Mouse (Mus musculus): ENCODE data around the gene Rexo5. TPM values are rescaled to one million over a fixed set of nuclear protein-coding genes. Genes with fewer than 3 reads are reported as not detected.

Gene Rexo5
- total and polyA plus RNA-seq, 2 experiments from 2014 or later, result 2.3 to 6.1 TPM

DNA sequence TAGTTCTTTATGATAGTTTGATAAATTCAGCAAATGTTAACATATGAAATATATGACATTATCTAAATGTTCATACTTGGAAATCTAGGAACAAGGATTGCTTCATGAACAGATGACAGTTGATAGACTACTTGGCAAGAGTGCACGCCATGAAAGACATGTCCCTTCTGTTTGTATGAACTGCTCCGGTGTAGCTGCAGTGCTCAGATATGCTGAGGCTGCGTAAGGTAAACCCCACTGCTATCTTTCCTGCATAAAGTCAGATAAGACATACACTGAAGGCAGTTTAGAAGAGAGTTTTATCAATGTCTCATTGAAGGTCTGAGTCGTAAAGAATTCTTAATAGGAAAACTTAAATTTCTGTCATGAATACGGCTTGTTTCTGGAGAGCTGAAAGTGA, 8.9 kb upstream of the Rexo5 start:
- H3K9me3 ChIP-seq (ENCODE audit: low read length), result no peaks in the 10 kb centered on the region
- H3K9ac ChIP-seq (replicated peaks; ENCODE audit: low read length, poor library complexity, severe bottlenecking), result no peak overlapping the region
- ATAC-seq (ENCODE audit: low FRiP score) (no peak), DNase-seq (ENCODE audit: low spot score) (no peak)
- H3K4me1 ChIP-seq (ENCODE audit: insufficient read depth, low read length), result no peaks in the 10 kb centered on the region
- H3K4me3 ChIP-seq (ENCODE audit: low read depth, low read length), result no peak overlapping the region
- H3K27me3 ChIP-seq (ENCODE audit: insufficient read depth, low read length), result no peaks in the 10 kb centered on the region
- no peak overlapping the region for H3K27ac ChIP-seq (ENCODE audit: low read depth, low read length)
- peaks cover 17% of the 10 kb centered on the region for H3K36me3 ChIP-seq (ENCODE audit: insufficient read depth, low read length)
- 96% methylated on average over 5 of the region's 5 CpGs for WGBS
- TF ChIP-seq CTCF (IDR thresholded peaks at IDR 0.05), result no peak
- H3K4me2 ChIP-seq (ENCODE audit: low read depth, low read length, poor library complexity, severe bottlenecking), result no peak overlapping the region

DNA sequence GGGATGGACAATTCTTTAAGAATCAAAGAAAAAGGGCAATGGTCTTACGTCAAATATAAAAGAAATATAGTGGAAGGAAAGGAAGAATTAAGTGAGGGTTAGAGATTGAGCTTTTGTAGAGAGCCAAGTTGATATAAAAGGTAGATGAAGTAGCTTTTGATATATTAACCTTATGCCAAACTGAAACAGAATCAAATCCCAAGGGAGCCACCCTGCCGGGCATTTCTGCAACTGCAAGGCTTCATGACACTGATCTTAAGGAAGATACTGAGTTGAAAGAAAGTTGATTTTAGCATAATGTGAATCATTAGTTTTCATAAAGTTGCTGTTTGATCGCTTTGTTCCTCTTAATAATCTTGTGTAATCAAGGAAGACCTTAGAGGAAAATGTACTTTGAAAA, 4.8 kb upstream of the Rexo5 start:
- Histone ChIP-seq H3K9ac (replicated peaks; ENCODE audit: low read length, poor library complexity, severe bottlenecking) (no peak overlapping the region), H3K4me1 (ENCODE audit: insufficient read depth, low read length) (0 out of 2 replicates have a peak, but pooled peaks cover 3% of the 10 kb centered on the region), H3K4me3 (ENCODE audit: low read depth, low read length) (no peak overlapping the region), H3K9me3 (ENCODE audit: low read length) (no peaks in the 10 kb centered on the region), H3K36me3 (ENCODE audit: insufficient read depth, low read length) (peaks cover 17% of the 10 kb centered on the region), H3K27me3 (ENCODE audit: insufficient read depth, low read length) (no peaks in the 10 kb centered on the region), H3K27ac (ENCODE audit: low read depth, low read length) (no peak overlapping the region), H3K4me2 (ENCODE audit: low read depth, low read length, poor library complexity, severe bottlenecking) (no peak overlapping the region)
- ATAC-seq (ENCODE audit: low FRiP score) (no peak), DNase-seq (ENCODE audit: low spot score) (no peak)
- TF ChIP-seq CTCF (IDR thresholded peaks at IDR 0.05), result no peak
- 90% methylated on average over 3 of the region's 3 CpGs for WGBS

DNA sequence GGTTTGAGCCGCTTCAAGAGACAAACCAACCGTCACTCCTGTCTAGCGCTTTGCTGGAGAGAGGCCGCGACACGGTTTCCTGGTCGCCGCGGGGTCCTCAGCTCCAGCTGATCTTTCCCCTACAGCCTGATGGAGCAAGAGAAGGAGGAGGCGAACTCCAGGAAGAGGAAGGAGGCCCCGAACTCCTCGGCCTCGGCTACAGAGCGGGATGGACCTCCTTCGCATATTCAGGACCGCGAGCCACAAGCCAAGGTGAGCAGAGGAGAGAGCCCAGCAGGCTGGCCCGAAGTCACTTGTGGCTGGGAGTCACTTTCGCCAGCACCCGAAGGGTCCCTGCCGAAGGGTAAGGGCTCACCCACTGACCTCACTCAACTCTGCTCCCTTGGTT, 439 bp downstream of the Rexo5 start:
- Histone ChIP-seq H3K9me3 (ENCODE audit: low read length) (no peaks in the 10 kb centered on the region), H3K4me3 (ENCODE audit: low read depth, low read length) (peak overlapping the region; percentile 55), H3K27ac (ENCODE audit: low read depth, low read length) (0 out of 2 replicates have a peak overlapping the region, but pooled peaks have one; percentile 38), H3K4me1 (ENCODE audit: insufficient read depth, low read length) (peaks cover 3% of the 10 kb centered on the region; the same call in 1 of the 2 replicates), H3K9ac (replicated peaks; ENCODE audit: low read length, poor library complexity, severe bottlenecking) (peak overlapping the region; percentile 59), H3K27me3 (ENCODE audit: insufficient read depth, low read length) (no peaks in the 10 kb centered on the region), H3K4me2 (ENCODE audit: low read depth, low read length, poor library complexity, severe bottlenecking) (peak overlapping the region; percentile 91), H3K36me3 (ENCODE audit: insufficient read depth, low read length) (peaks cover 3% of the 10 kb centered on the region; the same call in 1 of the 2 replicates)
- peak; percentile 81 for ATAC-seq (ENCODE audit: low FRiP score)
- no peak for DNase-seq (ENCODE audit: low spot score)
- no peak for TF ChIP-seq CTCF (IDR thresholded peaks at IDR 0.05)
- WGBS, result 0% methylated on average over 20 of the region's 21 CpGs

DNA sequence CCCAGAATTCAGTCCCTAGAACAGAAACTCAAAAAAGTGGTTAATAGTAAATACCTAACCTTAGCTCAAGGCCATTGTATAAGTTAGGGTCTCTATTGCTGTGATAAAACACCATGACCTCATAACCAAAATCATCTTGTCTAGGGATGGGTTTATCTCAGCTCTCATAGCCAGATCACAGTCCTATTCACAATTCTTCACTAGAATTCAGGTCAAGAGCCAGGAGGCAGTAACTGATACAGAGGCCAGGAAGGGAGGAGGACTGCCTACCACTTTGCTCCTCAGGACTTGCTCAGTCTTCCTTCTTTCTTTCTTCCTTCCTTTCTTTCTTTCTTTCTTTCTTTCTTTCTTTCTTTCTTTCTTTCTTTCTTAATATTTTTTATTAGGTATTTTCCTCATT, 1.5 kb downstream of the Rexo5 start:
- ATAC-seq (ENCODE audit: low FRiP score), result no peak
- H3K4me2 ChIP-seq (ENCODE audit: low read depth, low read length, poor library complexity, severe bottlenecking), result no peak overlapping the region
- peaks cover 3% of the 10 kb centered on the region; the same call in 1 of the 2 replicates for H3K4me1 ChIP-seq (ENCODE audit: insufficient read depth, low read length)
- H3K9me3 ChIP-seq (ENCODE audit: low read length), result no peaks in the 10 kb centered on the region
- no peak overlapping the region for H3K4me3 ChIP-seq (ENCODE audit: low read depth, low read length)
- no peak overlapping the region for H3K27ac ChIP-seq (ENCODE audit: low read depth, low read length)
- H3K36me3 ChIP-seq (ENCODE audit: insufficient read depth, low read length), result no peaks in the 10 kb centered on the region
- H3K27me3 ChIP-seq (ENCODE audit: insufficient read depth, low read length), result no peaks in the 10 kb centered on the region
- TF ChIP-seq CTCF (IDR thresholded peaks at IDR 0.05), result no peak
- DNase-seq (ENCODE audit: low spot score), result no peak
- no peak overlapping the region for H3K9ac ChIP-seq (replicated peaks; ENCODE audit: low read length, poor library complexity, severe bottlenecking)

DNA sequence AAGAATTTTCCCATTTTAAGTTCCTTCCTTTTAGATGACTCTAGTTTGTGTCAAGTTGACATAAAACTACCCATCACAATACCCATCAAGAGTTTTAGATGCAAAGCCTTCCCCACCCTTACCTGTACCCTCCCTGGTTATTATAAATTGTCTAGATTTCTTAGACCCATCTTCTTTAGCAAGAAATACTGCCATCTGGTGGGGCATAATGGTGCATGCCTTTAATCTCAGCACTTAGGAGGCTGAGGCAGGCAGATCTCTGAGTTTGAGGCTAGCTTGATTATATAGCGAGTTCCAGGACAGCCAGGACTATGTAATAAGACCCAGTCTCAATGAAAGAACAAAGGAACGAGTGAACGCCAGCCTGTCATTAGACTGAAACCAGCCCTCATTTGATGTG, 6.7 kb downstream of the Rexo5 start:
- DNase-seq (ENCODE audit: low spot score), result no peak
- TF ChIP-seq CTCF (IDR thresholded peaks at IDR 0.05), result peak; percentile 20
- no peak overlapping the region for H3K27ac ChIP-seq (ENCODE audit: low read depth, low read length)

DNA sequence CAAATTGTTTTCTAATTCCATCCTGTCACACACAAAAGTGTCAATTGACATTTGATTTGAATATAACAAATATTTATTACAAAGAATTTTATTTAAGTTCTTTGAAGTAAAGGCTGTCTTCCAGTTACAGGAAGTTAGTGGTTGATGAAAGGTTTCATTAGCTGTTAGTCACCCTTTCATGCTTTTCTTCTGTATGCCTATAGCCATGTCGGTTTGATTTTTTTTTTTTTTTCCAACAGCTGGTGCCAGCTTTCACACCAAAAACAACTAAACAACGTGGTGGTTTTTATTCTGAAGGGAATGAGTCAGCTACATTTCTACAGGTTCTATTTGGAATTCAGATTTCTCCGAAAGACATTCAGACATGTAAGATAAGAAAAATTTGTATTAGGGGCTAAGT, 7.2 kb downstream of the Rexo5 start:
- no peak overlapping the region for H3K4me3 ChIP-seq (ENCODE audit: low read depth, low read length)
- H3K4me1 ChIP-seq (ENCODE audit: insufficient read depth, low read length), result no peaks in the 10 kb centered on the region
- WGBS, result 92% methylated on average over 3 of the region's 3 CpGs
- no peaks in the 10 kb centered on the region for H3K27me3 ChIP-seq (ENCODE audit: insufficient read depth, low read length)
- H3K9me3 ChIP-seq (ENCODE audit: low read length), result no peaks in the 10 kb centered on the region
- DNase-seq (ENCODE audit: low spot score) (no peak), ATAC-seq (ENCODE audit: low FRiP score) (no peak)
- H3K36me3 ChIP-seq (ENCODE audit: insufficient read depth, low read length), result peaks cover 4% of the 10 kb centered on the region; the same call in 1 of the 2 replicates
- H3K9ac ChIP-seq (replicated peaks; ENCODE audit: low read length, poor library complexity, severe bottlenecking), result no peak overlapping the region
- no peak overlapping the region for H3K27ac ChIP-seq (ENCODE audit: low read depth, low read length)
- no peak for TF ChIP-seq CTCF (IDR thresholded peaks at IDR 0.05)
- H3K4me2 ChIP-seq (ENCODE audit: low read depth, low read length, poor library complexity, severe bottlenecking), result no peak overlapping the region

More for the DNA sequence above, 6.7 kb downstream of the Rexo5 start:
- H3K27me3 ChIP-seq (ENCODE audit: insufficient read depth, low read length), result no peaks in the 10 kb centered on the region
- no peak overlapping the region for H3K4me2 ChIP-seq (ENCODE audit: low read depth, low read length, poor library complexity, severe bottlenecking)
- no peak overlapping the region for H3K9ac ChIP-seq (replicated peaks; ENCODE audit: low read length, poor library complexity, severe bottlenecking)
- no peak overlapping the region for H3K4me3 ChIP-seq (ENCODE audit: low read depth, low read length)
- no peak for ATAC-seq (ENCODE audit: low FRiP score)
- no peaks in the 10 kb centered on the region for H3K4me1 ChIP-seq (ENCODE audit: insufficient read depth, low read length)
- 95% methylated on average over 3 of the region's 3 CpGs for WGBS
- H3K9me3 ChIP-seq (ENCODE audit: low read length), result no peaks in the 10 kb centered on the region
- H3K36me3 ChIP-seq (ENCODE audit: insufficient read depth, low read length), result peaks cover 1% of the 10 kb centered on the region; the same call in 1 of the 2 replicates

Data from midbrain, postnatal 0 days (tissue).